Mouse (Mus musculus): ENCODE measurements around the gene Daam2.

- TF ChIP-seq HCFC1 (IDR thresholded peaks at IDR 0.05; ENCODE audit: borderline replicate concordance, insufficient read depth, low read length) (no peak), CHD2 (IDR thresholded peaks at IDR 0.05; ENCODE audit: low read depth, low read length) (no peak), MAFK (IDR thresholded peaks at IDR 0.05; ENCODE audit: insufficient read depth, low read depth, low read length) (no peak), ZNF384 (IDR thresholded peaks at IDR 0.05; ENCODE audit: low read depth, low read length) (no peak)
These were observed 33.9 kb downstream of the Daam2 start for GRCm38 (mm10) chr17:49530215-49530614.
